ENCODE assay signal across 13 mouse cellular contexts in genomic region chr7:98532981-98533380, GRCm38 (mm10). TPM values are rescaled to one million over a fixed set of nuclear protein-coding genes. Genes with fewer than 3 reads are reported as not detected.
"Had no signal": no experiment of that assay in that cellular context is flagged by ENCODE, and none has a peak within 500 bp of the region (broad histone marks: within the 10 kb centered on the region; RNA-seq: fewer than 3 reads in every experiment).

No protein-coding gene starts in this region.

- DNase-seq: lung, adult 18-20 months; lung, embryonic 14.5 days; lung, postnatal 10 days; lung, postnatal 4 days; midbrain, embryonic 14.5 days; retina, postnatal 1 day; right cerebral cortex, adult 18-20 months; right cerebral cortex, postnatal 14 days; thymus, adult 2 months; thymus, postnatal 25 days had no signal

- ATAC-seq: midbrain, embryonic 16.5 days had no signal

RNA-seq across cellular contexts. Expression of gene Lrrc32, which starts 43.9 kb away (rescaled TPM):
- total RNA-seq: megakaryocyte, adult 5-6 weeks; megakaryocyte-erythroid progenitor cell, adult 5-6 weeks had no signal
